Mouse (Mus musculus): Measurements from ENCODE around the gene Tmbim6. TPM values are rescaled to one million over a fixed set of nuclear protein-coding genes. Genes with fewer than 3 reads are reported as not detected.
"Not testable (repeated sequence)": the region's sequence is repeated elsewhere in the genome, so short reads cannot be mapped to it uniquely, and the experiment has no call there.

Gene Tmbim6
- total RNA-seq, 2 experiments from 2014 or later, result 341 to 355 TPM

- no peak for TF ChIP-seq CTCF (conservative IDR thresholded peaks at IDR 0.05)
- Histone ChIP-seq H3K27ac (no peak overlapping the region), H3K4me3 (peak overlapping the region; percentile 62; the same call in 1 of the 2 replicates)
- no peak for DNase-seq (ENCODE audit: low spot score in 2 of 2)
Observed at GRCm38 (mm10) chr15:99368583-99369266, 24.0 kb upstream of the Tmbim6 start.

DNA sequence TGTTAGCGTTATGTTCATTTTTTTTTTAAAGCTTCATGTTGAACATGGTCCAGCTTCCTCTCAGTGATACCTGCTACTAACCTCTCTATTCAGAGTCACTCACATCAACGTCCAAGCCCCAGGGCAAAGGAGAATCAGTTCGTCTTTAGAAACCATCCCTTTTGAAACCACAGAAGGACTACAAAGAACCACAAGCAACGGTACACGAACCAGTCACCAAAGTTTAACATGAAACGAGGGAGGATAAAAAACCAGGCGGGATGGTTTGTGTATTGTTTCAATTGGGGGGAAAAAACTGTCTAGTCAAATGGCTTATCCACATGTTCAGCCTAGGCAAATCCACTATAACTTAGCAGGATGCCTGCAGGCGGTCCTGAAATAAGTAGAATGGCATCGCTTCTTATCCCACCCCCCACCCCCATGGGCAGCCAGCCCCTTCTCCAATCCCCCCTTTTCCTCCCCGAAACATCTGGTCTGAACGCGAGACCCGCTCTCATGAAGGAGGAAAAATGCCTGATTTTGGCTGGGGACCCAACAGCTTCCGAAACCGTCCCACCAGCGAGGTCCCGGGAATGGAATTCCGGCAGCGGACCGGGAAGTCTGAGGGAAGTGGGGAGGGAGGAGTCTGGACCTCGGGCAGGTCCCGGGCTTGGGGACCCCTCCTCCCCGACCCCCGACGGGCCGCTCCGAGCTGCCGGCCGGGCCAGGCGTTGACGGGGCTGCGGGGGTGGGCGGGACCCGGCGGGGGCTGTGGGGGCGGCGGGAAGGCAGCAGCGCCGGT, 23.1 kb upstream of the Tmbim6 start:
- H3K27ac ChIP-seq, result peak overlapping the region; percentile 88
- TF ChIP-seq CTCF (conservative IDR thresholded peaks at IDR 0.05), result no peak
- DNase-seq (ENCODE audit: low spot score in 2 of 2), result no peak

GRCm38 (mm10) chr15:99370259-99370691, 22.4 kb upstream of the Tmbim6 start, which contains the start of gene Fmnl3:
Gene Fmnl3 (minus strand): TSS chr15:99370482.
- Histone ChIP-seq H3K27ac (peak within 1 kb of the TSS; percentile 88), H3K4me3 (peak within 1 kb of the TSS; percentile 62)
- TF ChIP-seq CTCF (conservative IDR thresholded peaks at IDR 0.05), result peak; percentile 91

More for the DNA sequence above, 23.1 kb upstream of the Tmbim6 start:
- H3K4me3 ChIP-seq, result peak overlapping the region; percentile 62

DNA sequence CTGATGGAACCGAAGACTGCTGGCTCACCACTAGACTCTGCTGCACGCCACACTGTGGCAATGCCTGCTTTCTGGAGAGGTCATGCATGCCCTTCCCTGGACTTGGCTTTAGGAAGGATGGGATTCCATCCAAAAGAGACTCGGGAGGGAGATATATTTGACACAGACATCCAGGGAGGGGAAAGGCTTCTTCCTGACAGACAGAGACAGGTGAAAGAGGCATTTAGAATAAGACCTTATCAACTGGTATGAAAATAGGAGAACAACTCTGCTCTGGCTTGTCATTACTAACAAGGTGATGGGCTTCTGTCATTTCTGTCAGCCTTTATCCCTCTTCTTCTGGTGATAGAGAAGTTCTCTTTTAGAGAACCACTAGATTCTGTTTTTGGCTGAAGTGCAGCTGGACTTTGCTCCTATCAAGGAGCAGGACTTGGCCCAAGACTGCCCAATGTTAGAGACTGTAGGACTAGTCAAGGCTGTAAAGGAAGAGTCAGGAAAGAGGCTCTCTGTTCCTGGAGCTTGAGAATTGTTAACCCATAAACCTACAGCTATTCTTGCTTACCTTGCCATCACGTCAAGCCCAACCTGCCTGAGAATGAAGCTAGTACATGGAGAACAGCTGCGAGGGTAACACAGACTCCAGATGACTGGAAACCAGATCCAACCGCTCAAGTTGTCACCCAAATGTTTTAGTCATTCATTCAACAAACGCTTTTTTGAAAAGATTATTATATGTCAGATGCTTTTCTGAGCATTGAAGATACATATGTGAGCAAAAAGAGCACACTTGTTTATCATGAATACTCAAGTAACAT, 20.9 kb upstream of the Tmbim6 start:
- Histone ChIP-seq H3K4me3 (no peak overlapping the region), H3K27ac (no peak overlapping the region)
- TF ChIP-seq CTCF (conservative IDR thresholded peaks at IDR 0.05), result no peak
- DNase-seq (ENCODE audit: low spot score in 2 of 2), result no peak

More at GRCm38 (mm10) chr15:99370259-99370691, 22.4 kb upstream of the Tmbim6 start, which contains the start of gene Fmnl3:
- peak; percentile 92 to 98 for DNase-seq (ENCODE audit: low spot score in 2 of 2)

DNA sequence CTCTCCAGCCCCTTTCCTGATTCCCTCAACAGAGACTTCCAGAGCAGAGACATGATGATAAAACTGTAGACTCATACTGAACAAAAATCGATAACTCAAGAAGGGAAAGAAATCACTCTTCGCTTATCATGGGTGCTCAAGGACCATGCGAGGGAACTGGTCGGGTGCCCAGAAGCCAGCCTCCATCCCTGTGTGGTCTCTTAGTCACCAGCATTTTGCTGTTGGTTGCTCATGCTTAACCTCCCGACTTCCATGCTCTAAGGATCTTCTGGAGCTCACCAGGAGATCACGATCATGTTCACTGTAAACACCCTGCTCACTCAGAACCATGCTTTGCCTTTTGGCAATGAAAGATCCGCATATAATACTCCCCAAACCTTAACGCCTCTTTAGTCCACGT, 19.9 kb upstream of the Tmbim6 start:
- DNase-seq (ENCODE audit: low spot score in 2 of 2), result no peak
- H3K27ac ChIP-seq, result no peak overlapping the region
- no peak for TF ChIP-seq CTCF (conservative IDR thresholded peaks at IDR 0.05)
- no peak overlapping the region for H3K4me3 ChIP-seq

GRCm38 (mm10) chr15:99375036-99375435, 17.6 kb upstream of the Tmbim6 start:
- DNase-seq (ENCODE audit: low spot score in 2 of 2), result no peak
- H3K27ac ChIP-seq, result no peak overlapping the region
- TF ChIP-seq CTCF (conservative IDR thresholded peaks at IDR 0.05), result no peak
- H3K4me3 ChIP-seq, result no peak overlapping the region

DNA sequence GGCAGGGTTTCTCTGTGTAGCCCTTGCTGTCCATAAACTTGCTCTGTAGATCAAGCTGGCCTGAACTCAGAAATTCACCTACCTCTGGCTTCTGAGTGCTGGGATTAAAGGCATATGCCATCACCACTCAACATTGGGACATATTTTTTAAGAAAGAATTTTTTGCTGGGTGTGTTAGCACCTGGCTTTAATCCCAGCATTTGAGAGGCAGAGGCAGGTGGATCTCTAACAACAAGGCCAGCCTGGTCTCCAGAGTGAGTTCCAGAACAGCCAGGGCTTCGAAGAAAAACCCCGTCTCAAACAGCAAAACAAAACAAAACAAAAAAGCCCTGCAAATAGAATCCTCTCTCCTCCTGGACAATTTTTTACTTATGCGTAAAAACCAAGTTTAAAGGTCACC, 17.1 kb upstream of the Tmbim6 start:
- no peak for TF ChIP-seq CTCF (conservative IDR thresholded peaks at IDR 0.05)
- no peak overlapping the region for H3K27ac ChIP-seq
- DNase-seq (ENCODE audit: low spot score in 2 of 2), result no peak
- H3K4me3 ChIP-seq, result no peak overlapping the region

- no peak for TF ChIP-seq CTCF (conservative IDR thresholded peaks at IDR 0.05)
Observed at GRCm38 (mm10) chr15:99376240-99376639, 16.4 kb upstream of the Tmbim6 start.

DNA sequence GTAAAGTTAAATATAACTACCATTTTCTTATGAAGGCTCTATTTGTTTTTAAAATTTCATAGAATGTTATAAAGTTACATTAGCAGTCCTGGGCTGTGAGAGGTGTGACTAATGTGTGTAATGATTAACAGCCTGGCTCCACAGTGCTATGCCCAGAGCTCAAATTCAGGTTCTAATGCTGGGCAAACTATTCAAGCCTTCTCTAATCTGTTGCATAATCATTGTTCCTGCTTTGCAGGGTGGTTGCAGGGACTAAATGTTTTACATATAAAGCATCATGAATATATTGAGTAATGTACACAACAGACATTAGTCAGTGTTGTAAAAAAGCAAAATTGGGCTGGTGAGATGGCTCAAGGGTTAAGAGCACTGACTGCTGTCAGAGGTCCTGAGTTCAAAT, 9.8 kb upstream of the Tmbim6 start:
- H3K27ac ChIP-seq, result no peak overlapping the region
- TF ChIP-seq CTCF (conservative IDR thresholded peaks at IDR 0.05), result no peak
- no peak for DNase-seq (ENCODE audit: low spot score in 2 of 2)

More at GRCm38 (mm10) chr15:99376240-99376639, 16.4 kb upstream of the Tmbim6 start:
- Histone ChIP-seq H3K27ac (no peak overlapping the region), H3K4me3 (no peak overlapping the region)
- DNase-seq (ENCODE audit: low spot score in 2 of 2), result no peak

GRCm38 (mm10) chr15:99384071-99384470, 8.6 kb upstream of the Tmbim6 start:
- no peak overlapping the region for H3K27ac ChIP-seq
- TF ChIP-seq CTCF (conservative IDR thresholded peaks at IDR 0.05), result no peak
- no peak overlapping the region for H3K4me3 ChIP-seq
- no peak for DNase-seq (ENCODE audit: low spot score in 2 of 2)

More for the DNA sequence above, 9.8 kb upstream of the Tmbim6 start:
- no peak overlapping the region for H3K4me3 ChIP-seq

DNA sequence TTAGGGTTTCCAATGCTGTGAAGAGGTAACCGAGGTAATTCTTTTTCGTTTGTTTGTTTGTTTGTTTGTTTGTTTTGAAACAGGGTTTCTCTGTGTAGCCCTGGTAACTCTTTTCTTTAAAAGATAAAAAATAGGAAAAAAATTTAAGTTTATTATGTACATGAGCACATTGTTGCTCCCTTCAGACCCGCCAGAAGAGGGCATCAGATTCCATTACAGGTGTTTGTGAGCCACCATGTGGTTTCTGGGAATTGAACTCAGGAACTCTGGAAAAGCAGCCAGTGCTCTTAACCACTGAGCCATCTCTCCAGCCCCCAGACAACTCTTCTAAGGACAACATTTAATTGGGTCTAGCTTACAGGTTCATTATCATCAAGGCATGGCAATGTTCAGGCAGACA, 6.6 kb upstream of the Tmbim6 start:
- H3K27ac ChIP-seq; DNase-seq (ENCODE audit: low spot score in 2 of 2); H3K4me3 ChIP-seq: not testable (repeated sequence)
- TF ChIP-seq CTCF (conservative IDR thresholded peaks at IDR 0.05), result peak; percentile 62

GRCm38 (mm10) chr15:99386796-99387195, 5.9 kb upstream of the Tmbim6 start:
- DNase-seq (ENCODE audit: low spot score in 2 of 2), result no peak
- TF ChIP-seq CTCF (conservative IDR thresholded peaks at IDR 0.05), result no peak
- Histone ChIP-seq H3K27ac (no peak overlapping the region), H3K4me3 (no peak overlapping the region)

GRCm38 (mm10) chr15:99387976-99388375, 4.7 kb upstream of the Tmbim6 start:
- Histone ChIP-seq H3K4me3 (no peak overlapping the region), H3K27ac (no peak overlapping the region)
- no peak for TF ChIP-seq CTCF (conservative IDR thresholded peaks at IDR 0.05)
- no peak for DNase-seq (ENCODE audit: low spot score in 2 of 2)

Measured in layer of hippocampus, adult 2 months (tissue).